Mouse (Mus musculus): Measurements from ENCODE around the gene Ddx4.

DNA sequence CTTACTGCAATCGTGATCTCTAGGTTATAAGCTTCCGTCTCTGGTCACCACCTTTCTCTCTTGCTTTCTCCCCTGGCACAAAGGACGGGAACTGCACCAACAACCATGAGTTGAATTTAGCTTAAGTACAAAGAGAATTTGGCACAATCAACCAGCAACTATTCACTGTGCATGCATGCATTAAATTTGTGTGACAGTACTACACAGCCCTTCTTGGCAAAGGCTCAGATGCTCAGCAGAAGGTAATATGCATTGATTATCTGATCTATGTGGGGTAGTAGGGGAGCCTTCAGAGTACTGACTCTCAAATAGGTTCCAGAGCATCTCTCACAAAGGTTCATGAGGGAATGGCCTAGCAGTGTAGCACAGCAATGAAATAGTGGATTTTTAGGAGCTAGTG, 70.5 kb downstream of the Ddx4 start:
- TF ChIP-seq CTCF (conservative IDR thresholded peaks at IDR 0.05; ENCODE audit: insufficient read depth, insufficient read length, low read depth, low read length) (no peak), POLR2A (IDR thresholded peaks at IDR 0.05; ENCODE audit: low read depth, low read length) (no peak)
